Mouse (Mus musculus): ENCODE data around the gene Olfr91. TPM values are rescaled to one million over a fixed set of nuclear protein-coding genes. Genes with fewer than 3 reads are reported as not detected.

Olfr91 gene
- polyA plus RNA-seq, 1 experiment from 2014 or later = not detected

GRCm38 (mm10) chr17:37065993-37066392 is 32.1 kb downstream of the Olfr91 start:
- Histone ChIP-seq H3K9ac (ENCODE audit: low read length) (no peak overlapping the region), H3K27ac (ENCODE audit: low read depth, low read length) (no peak overlapping the region), H3K4me1 (ENCODE audit: control insufficient read depth, insufficient read depth, low read length) (no peaks in the 10 kb centered on the region), H3K4me3 (ENCODE audit: low read depth, low read length) (no peak overlapping the region), H3K36me3 (ENCODE audit: control insufficient read depth, insufficient read depth, low read length) (peaks cover 36% of the 10 kb centered on the region), H3K27me3 (ENCODE audit: control insufficient read depth, insufficient read depth, low read length) (no peaks in the 10 kb centered on the region), H3K4me2 (no peak overlapping the region), H3K9me3 (ENCODE audit: control insufficient read depth, low read length) (no peaks in the 10 kb centered on the region)
- ATAC-seq (ENCODE audit: low FRiP score) (no peak), DNase-seq (ENCODE audit: low spot score, missing footprints) (no peak)
- 92% methylated on average over 2 of the region's 2 CpGs for WGBS

DNA sequence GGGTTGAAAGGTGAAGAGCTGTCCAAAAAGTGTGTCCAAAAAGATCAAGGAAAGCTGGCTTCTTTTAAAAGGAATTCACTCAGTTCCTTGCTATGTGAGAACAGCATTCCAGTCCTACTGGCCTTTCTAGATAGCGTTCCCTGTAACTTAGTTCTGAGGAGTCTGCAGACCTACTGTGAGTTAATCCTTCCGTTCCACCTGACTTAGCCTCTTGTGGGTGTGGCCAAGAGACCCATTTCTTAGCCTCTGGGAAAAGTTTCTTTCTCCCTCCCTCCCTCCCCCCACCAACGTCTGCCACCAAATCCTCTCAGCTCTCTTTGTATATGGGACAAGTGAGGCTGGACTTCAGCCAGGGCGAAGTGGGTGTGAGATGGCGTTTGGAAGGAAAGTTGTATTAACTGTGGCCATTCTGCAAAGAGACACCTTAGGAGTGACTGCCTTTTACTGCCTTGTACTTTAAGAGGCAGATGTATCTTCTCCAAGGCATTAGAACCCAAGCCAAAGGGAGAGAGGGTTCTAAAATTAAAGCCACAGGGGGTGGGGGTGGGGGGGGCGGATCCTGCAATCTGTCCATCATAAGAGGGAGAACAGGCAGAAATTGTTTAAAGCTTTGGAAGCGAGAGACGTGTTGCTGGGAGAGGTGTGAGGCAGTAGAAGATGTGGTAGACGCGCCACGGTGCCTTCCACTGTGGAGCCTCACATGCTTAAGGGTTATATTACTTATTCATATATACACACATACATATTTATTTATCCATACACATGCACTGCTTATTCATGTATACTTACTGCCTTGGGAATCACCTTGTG is 34.2 kb downstream of the Olfr91 start:
- Histone ChIP-seq H3K4me2 (no peak overlapping the region), H3K27ac (ENCODE audit: low read depth, low read length) (no peak overlapping the region), H3K4me3 (ENCODE audit: low read depth, low read length) (no peak overlapping the region), H3K9ac (ENCODE audit: low read length) (no peak overlapping the region), H3K9me3 (ENCODE audit: control insufficient read depth, low read length) (no peaks in the 10 kb centered on the region), H3K36me3 (ENCODE audit: control insufficient read depth, insufficient read depth, low read length) (peaks cover 25% of the 10 kb centered on the region), H3K4me1 (ENCODE audit: control insufficient read depth, insufficient read depth, low read length) (no peaks in the 10 kb centered on the region), H3K27me3 (ENCODE audit: control insufficient read depth, insufficient read depth, low read length) (no peaks in the 10 kb centered on the region)
- peak; percentile 16; the same call in 1 of the 2 replicates for ATAC-seq (ENCODE audit: low FRiP score)
- peak; percentile 14 for DNase-seq (ENCODE audit: low spot score, missing footprints)
- 59% methylated on average over 11 of the region's 11 CpGs for WGBS

- no peak overlapping the region for H3K9ac ChIP-seq (ENCODE audit: low read length)
- H3K9me3 ChIP-seq (ENCODE audit: control insufficient read depth, low read length) = no peaks in the 10 kb centered on the region
- peaks cover 23% of the 10 kb centered on the region for H3K36me3 ChIP-seq (ENCODE audit: control insufficient read depth, insufficient read depth, low read length)
- ATAC-seq (ENCODE audit: low FRiP score) = no peak
- no peak overlapping the region for H3K4me2 ChIP-seq
- H3K27ac ChIP-seq (ENCODE audit: low read depth, low read length) = no peak overlapping the region
- no peak overlapping the region for H3K4me3 ChIP-seq (ENCODE audit: low read depth, low read length)
- H3K27me3 ChIP-seq (ENCODE audit: control insufficient read depth, insufficient read depth, low read length) = no peaks in the 10 kb centered on the region
- no peaks in the 10 kb centered on the region for H3K4me1 ChIP-seq (ENCODE audit: control insufficient read depth, insufficient read depth, low read length)
- peak; percentile 45 for DNase-seq (ENCODE audit: low spot score, missing footprints)
- 73% methylated on average over 10 of the region's 10 CpGs for WGBS
Measured at GRCm38 (mm10) chr17:37063063-37063462, 35.0 kb downstream of the Olfr91 start.

GRCm38 (mm10) chr17:37062101-37062641 is 35.9 kb downstream of the Olfr91 start:
- ATAC-seq (ENCODE audit: low FRiP score) = no peak
- WGBS = 82% methylated on average over 10 of the region's 10 CpGs
- DNase-seq (ENCODE audit: low spot score, missing footprints) = peak; percentile 66
- Histone ChIP-seq H3K9me3 (ENCODE audit: control insufficient read depth, low read length) (no peaks in the 10 kb centered on the region), H3K27ac (ENCODE audit: low read depth, low read length) (no peak overlapping the region), H3K36me3 (ENCODE audit: control insufficient read depth, insufficient read depth, low read length) (peaks cover 18% of the 10 kb centered on the region), H3K27me3 (ENCODE audit: control insufficient read depth, insufficient read depth, low read length) (no peaks in the 10 kb centered on the region), H3K4me2 (no peak overlapping the region), H3K4me3 (ENCODE audit: low read depth, low read length) (no peak overlapping the region), H3K4me1 (ENCODE audit: control insufficient read depth, insufficient read depth, low read length) (no peaks in the 10 kb centered on the region), H3K9ac (ENCODE audit: low read length) (no peak overlapping the region)

DNA sequence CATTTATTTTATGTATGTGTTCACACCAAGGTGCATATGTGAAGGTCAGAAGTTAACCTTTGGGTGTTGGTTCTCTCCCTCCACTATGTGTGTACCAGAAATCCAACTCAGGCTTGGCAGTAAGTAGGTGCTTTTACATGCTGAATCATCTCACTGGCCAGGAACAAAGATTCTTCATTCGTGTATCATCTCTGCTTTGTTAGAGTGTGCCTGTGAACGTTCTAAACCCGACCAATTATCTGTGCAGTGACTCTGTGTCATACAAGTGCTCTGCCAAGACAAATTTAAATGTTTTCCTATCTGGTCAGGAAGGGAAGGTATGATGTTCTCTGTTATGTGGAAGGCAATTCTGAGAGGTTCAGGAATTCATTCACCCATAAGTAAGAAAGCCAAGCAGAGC is 36.6 kb downstream of the Olfr91 start:
- H3K4me3 ChIP-seq (ENCODE audit: low read depth, low read length) = no peak overlapping the region
- DNase-seq (ENCODE audit: low spot score, missing footprints) = peak; percentile 41
- H3K9ac ChIP-seq (ENCODE audit: low read length) = no peak overlapping the region
- no peak overlapping the region for H3K4me2 ChIP-seq
- no peak overlapping the region for H3K27ac ChIP-seq (ENCODE audit: low read depth, low read length)
- H3K4me1 ChIP-seq (ENCODE audit: control insufficient read depth, insufficient read depth, low read length) = no peaks in the 10 kb centered on the region
- H3K27me3 ChIP-seq (ENCODE audit: control insufficient read depth, insufficient read depth, low read length) = no peaks in the 10 kb centered on the region
- WGBS = 72% methylated on average over 3 of the region's 3 CpGs
- no peaks in the 10 kb centered on the region for H3K9me3 ChIP-seq (ENCODE audit: control insufficient read depth, low read length)
- peaks cover 23% of the 10 kb centered on the region; the same call in 1 of the 2 replicates for H3K36me3 ChIP-seq (ENCODE audit: control insufficient read depth, insufficient read depth, low read length)
- no peak for ATAC-seq (ENCODE audit: low FRiP score)

GRCm38 (mm10) chr17:37056957-37057356 is 41.1 kb downstream of the Olfr91 start:
- H3K27me3 ChIP-seq (ENCODE audit: control insufficient read depth, insufficient read depth, low read length) = no peaks in the 10 kb centered on the region
- WGBS = 91% methylated on average over 6 of the region's 6 CpGs
- DNase-seq (ENCODE audit: low spot score, missing footprints) (no peak), ATAC-seq (ENCODE audit: low FRiP score) (no peak)
- H3K9ac ChIP-seq (ENCODE audit: low read length) = no peak overlapping the region
- no peak overlapping the region for H3K4me2 ChIP-seq
- H3K27ac ChIP-seq (ENCODE audit: low read depth, low read length) = no peak overlapping the region
- no peaks in the 10 kb centered on the region for H3K4me1 ChIP-seq (ENCODE audit: control insufficient read depth, insufficient read depth, low read length)
- peaks cover 20% of the 10 kb centered on the region; the same call in 1 of the 2 replicates for H3K36me3 ChIP-seq (ENCODE audit: control insufficient read depth, insufficient read depth, low read length)
- no peak overlapping the region for H3K4me3 ChIP-seq (ENCODE audit: low read depth, low read length)
- H3K9me3 ChIP-seq (ENCODE audit: control insufficient read depth, low read length) = no peaks in the 10 kb centered on the region

GRCm38 (mm10) chr17:37051745-37052144 is 46.3 kb downstream of the Olfr91 start:
- Histone ChIP-seq H3K27ac (ENCODE audit: low read depth, low read length) (no peak overlapping the region), H3K9me3 (ENCODE audit: control insufficient read depth, low read length) (no peaks in the 10 kb centered on the region), H3K27me3 (ENCODE audit: control insufficient read depth, insufficient read depth, low read length) (peaks cover 14% of the 10 kb centered on the region), H3K4me1 (ENCODE audit: control insufficient read depth, insufficient read depth, low read length) (peaks cover 25% of the 10 kb centered on the region), H3K4me3 (ENCODE audit: low read depth, low read length) (no peak overlapping the region), H3K4me2 (peak overlapping the region; percentile 81), H3K36me3 (ENCODE audit: control insufficient read depth, insufficient read depth, low read length) (peaks cover 10% of the 10 kb centered on the region; the same call in 1 of the 2 replicates), H3K9ac (ENCODE audit: low read length) (no peak overlapping the region)
- ATAC-seq (ENCODE audit: low FRiP score) (no peak), DNase-seq (ENCODE audit: low spot score, missing footprints) (no peak)
- WGBS = 52% methylated on average over 4 of the region's 4 CpGs

DNA sequence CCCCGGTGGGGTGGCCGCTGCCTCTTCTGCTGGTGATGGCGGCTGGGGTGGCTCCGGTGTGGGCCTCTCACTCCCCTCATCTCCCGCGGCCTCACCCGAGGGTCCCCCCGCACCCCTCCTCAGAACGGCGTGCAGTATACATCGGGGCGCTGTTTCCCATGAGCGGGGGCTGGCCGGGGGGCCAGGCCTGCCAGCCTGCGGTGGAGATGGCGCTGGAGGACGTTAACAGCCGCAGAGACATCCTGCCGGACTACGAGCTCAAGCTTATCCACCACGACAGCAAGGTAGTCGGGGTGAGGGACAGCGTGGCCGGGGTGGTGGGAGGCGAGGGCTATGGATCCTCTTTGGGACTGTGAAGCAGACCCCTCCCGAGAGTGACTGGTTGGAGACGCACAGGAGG is 47.2 kb downstream of the Olfr91 start:
- DNase-seq (ENCODE audit: low spot score, missing footprints) (peak; percentile 92), ATAC-seq (ENCODE audit: low FRiP score) (peak; percentile 38)
- H3K9me3 ChIP-seq (ENCODE audit: control insufficient read depth, low read length) = no peaks in the 10 kb centered on the region
- peaks cover 14% of the 10 kb centered on the region for H3K27me3 ChIP-seq (ENCODE audit: control insufficient read depth, insufficient read depth, low read length)
- no peak overlapping the region; the same call in 1 of the 2 replicates for H3K27ac ChIP-seq (ENCODE audit: low read depth, low read length)
- WGBS = 2% methylated on average over 27 of the region's 27 CpGs
- peak overlapping the region; percentile 65 for H3K4me3 ChIP-seq (ENCODE audit: low read depth, low read length)
- peak overlapping the region; percentile 79 for H3K9ac ChIP-seq (ENCODE audit: low read length)
- H3K36me3 ChIP-seq (ENCODE audit: control insufficient read depth, insufficient read depth, low read length) = peaks cover 5% of the 10 kb centered on the region; the same call in 1 of the 2 replicates
- H3K4me2 ChIP-seq = peak overlapping the region; percentile 81
- H3K4me1 ChIP-seq (ENCODE audit: control insufficient read depth, insufficient read depth, low read length) = peaks cover 26% of the 10 kb centered on the region

DNA sequence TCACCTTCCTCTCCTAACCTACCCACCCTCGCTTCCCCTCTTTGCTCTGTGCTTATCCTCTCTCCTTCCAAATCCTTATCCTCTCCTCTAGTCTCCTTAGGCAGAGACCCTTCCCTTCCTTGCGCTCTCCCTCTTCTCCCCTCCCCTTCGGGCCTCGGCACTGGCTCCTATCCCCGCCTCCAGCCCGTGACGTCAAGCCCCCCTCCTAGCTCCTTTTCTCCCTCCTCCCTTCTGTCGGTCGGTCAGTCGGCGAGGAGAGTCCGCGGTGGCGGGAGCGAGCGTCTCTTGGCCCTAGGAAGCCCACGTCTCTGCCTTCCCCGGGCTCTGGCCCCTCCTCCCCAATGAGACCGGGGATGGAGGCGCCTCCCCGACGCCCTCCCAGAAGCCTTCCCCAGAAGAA is 47.7 kb downstream of the Olfr91 start:
- H3K4me2 ChIP-seq = peak overlapping the region; percentile 81
- ATAC-seq (ENCODE audit: low FRiP score) = peak; percentile 73
- H3K36me3 ChIP-seq (ENCODE audit: control insufficient read depth, insufficient read depth, low read length) = peaks cover 5% of the 10 kb centered on the region; the same call in 1 of the 2 replicates
- WGBS = under 1% methylated on average over 22 of the region's 22 CpGs
- peak; percentile 98 for DNase-seq (ENCODE audit: low spot score, missing footprints)
- H3K27me3 ChIP-seq (ENCODE audit: control insufficient read depth, insufficient read depth, low read length) = peaks cover 14% of the 10 kb centered on the region
- no peaks in the 10 kb centered on the region for H3K9me3 ChIP-seq (ENCODE audit: control insufficient read depth, low read length)
- peak overlapping the region; percentile 65 for H3K4me3 ChIP-seq (ENCODE audit: low read depth, low read length)
- peaks cover 26% of the 10 kb centered on the region for H3K4me1 ChIP-seq (ENCODE audit: control insufficient read depth, insufficient read depth, low read length)
- peak overlapping the region; percentile 79 for H3K9ac ChIP-seq (ENCODE audit: low read length)
- no peak overlapping the region; the same call in 1 of the 2 replicates for H3K27ac ChIP-seq (ENCODE audit: low read depth, low read length)
